Mouse (Mus musculus) forebrain, embryonic 13.5 days (tissue): ENCODE data around the gene Tusc2. TPM values are rescaled to one million over a fixed set of nuclear protein-coding genes. Genes with fewer than 3 reads are reported as not detected.

Experiments
- ATAC-seq: fragments of 200-750 bp; cut with Nextera tagmentation; 2 replicates; pipeline ENCODE4 v1.8.0; 2017
- H3K27ac ChIP-seq: fragments of 300-500 bp; sonication (generic); 2 replicates; pipeline ENCODE4 v1.5.1; 2015; ENCODE audit warnings: inconsistent platforms, mild to moderate bottlenecking, moderate library complexity
- H3K27me3 ChIP-seq: fragments of 300-500 bp; sonication (generic); 2 replicates; pipeline ENCODE4 v1.6.1; 2015; ENCODE audit warnings: mild to moderate bottlenecking, inconsistent platforms
- H3K36me3 ChIP-seq: fragments of 300-500 bp; sonication (generic); 2 replicates; pipeline ENCODE4 v1.6.1; 2015; ENCODE audit warnings: mild to moderate bottlenecking, inconsistent platforms; ENCODE audit not compliant: poor library complexity, severe bottlenecking
- H3K4me1 ChIP-seq: fragments of 300-500 bp; sonication (generic); 2 replicates; pipeline ENCODE4 v1.6.1; 2015; ENCODE audit warnings: inconsistent platforms
- H3K4me2 ChIP-seq: fragments of 300-500 bp; sonication (generic); 2 replicates; pipeline ENCODE4 v1.6.1; 2015; ENCODE audit warnings: inconsistent platforms, mild to moderate bottlenecking, moderate library complexity
- H3K4me3 ChIP-seq: fragments of 300-500 bp; sonication (generic); 2 replicates; pipeline ENCODE4 v1.5.1; 2015; ENCODE audit warnings: mild to moderate bottlenecking, inconsistent platforms
- H3K9ac ChIP-seq: fragments of 300-500 bp; sonication (generic); 2 replicates; pipeline ENCODE4 v1.6.1; 2015; ENCODE audit warnings: mild to moderate bottlenecking, inconsistent platforms
- H3K9me3 ChIP-seq: fragments of 300-500 bp; sonication (generic); replicated peaks from 2 replicates; pipeline ENCODE4 v1.6.1; 2016; ENCODE audit warnings: inconsistent platforms
- WGBS: fragments of 180-500 bp; shearing (Covaris S2); methylation state at CpG from one replicate; pipeline ENCODE4 v1.1.7; 2015; 5-methylcytosine and 5-hydroxymethylcytosine counted together
- polyA plus RNA-seq: library from polyadenylated mRNA; unstranded; fragments of >200 nt; fragmentation: Nextera tagmentation; extraction: Ambion mirVana; gene quantifications from 2 replicates; pipeline ENCODE4 v1.2.1, GENCODE M21; 2015

The Tusc2 gene
- polyA plus RNA-seq, 1 experiment from 2014 or later, result 80.7 TPM

DNA sequence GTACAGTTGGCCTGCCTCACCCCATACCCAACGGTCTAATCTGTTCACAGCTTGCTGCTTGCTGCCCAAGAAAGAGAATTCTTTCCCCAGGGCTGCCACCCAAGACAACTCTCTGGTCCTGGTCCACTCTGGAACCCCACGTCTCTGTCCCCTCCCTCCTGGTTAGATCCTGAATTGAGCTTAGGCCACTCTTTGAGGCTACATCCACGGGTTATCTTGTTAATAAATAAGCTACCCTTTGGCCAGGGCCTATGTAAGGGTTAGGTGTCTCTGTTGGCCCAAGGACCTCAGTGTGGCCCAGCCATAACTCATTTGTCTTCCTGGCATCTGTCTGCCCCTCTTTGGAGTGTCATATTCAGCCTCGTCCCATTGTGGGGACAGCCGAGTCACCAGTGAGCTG lies 35.3 kb downstream of the Tusc2 start:
- WGBS, result 82% methylated on average over 5 of the region's 5 CpGs
- no peak for ATAC-seq
- Histone ChIP-seq H3K27me3 (no peaks in the 10 kb centered on the region), H3K4me1 (peaks cover 7% of the 10 kb centered on the region), H3K4me3 (no peak overlapping the region), H3K9me3 (no peaks in the 10 kb centered on the region), H3K27ac (no peak overlapping the region), H3K9ac (no peak overlapping the region), H3K4me2 (no peak overlapping the region), H3K36me3 (peaks cover 10% of the 10 kb centered on the region)

DNA sequence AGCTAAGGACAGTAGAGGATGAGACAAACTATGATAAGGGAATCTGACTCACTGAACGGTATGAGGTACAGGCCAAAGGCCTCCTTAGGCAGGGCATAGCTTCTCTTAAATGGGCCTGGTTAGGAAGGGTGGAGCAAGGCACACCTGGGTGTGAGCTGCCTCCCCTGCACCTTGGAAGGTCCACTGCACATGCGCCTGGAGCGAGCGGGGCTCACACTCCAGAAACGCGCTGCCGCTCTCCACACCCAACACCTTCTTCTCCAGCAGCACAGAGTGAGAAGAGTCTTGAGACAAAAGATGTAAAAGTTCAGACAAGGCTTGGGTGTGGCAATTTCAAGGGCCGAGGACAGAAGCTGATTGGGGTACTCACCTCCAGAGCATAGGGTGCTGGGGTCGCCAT lies 36.4 kb downstream of the Tusc2 start:
- no peak overlapping the region for H3K27ac ChIP-seq
- H3K4me3 ChIP-seq, result no peak overlapping the region
- H3K9ac ChIP-seq, result no peak overlapping the region
- 92% methylated on average over 9 of the region's 9 CpGs for WGBS
- H3K9me3 ChIP-seq, result no peaks in the 10 kb centered on the region
- no peak for ATAC-seq
- H3K36me3 ChIP-seq, result no peaks in the 10 kb centered on the region
- H3K4me2 ChIP-seq, result no peak overlapping the region
- H3K27me3 ChIP-seq, result no peaks in the 10 kb centered on the region
- peaks cover 13% of the 10 kb centered on the region for H3K4me1 ChIP-seq

DNA sequence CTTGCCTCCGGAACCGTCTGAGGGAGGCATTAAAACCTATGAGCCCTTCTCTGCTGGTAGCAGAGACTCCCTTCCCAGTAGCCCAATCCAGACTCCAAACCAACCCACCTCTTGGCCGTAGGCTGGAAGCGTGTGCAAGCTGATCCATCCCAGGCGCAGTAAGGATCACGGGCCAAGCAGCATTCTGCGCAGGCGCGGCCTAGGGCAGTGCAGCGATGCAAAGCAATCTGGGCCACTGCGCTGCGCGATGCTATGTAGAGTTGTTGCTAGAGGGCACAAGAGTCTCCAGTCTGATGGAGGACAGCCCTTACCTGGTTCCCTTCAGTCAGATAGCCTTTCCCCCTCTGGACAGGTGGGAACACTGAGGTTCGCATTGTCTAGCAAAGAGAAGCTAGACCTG lies 36.8 kb downstream of the Tusc2 start:
- no peaks in the 10 kb centered on the region for H3K9me3 ChIP-seq
- no peaks in the 10 kb centered on the region for H3K27me3 ChIP-seq
- no peaks in the 10 kb centered on the region for H3K36me3 ChIP-seq
- H3K9ac ChIP-seq, result no peak overlapping the region
- ATAC-seq, result no peak
- no peak overlapping the region for H3K27ac ChIP-seq
- 81% methylated on average over 14 of the region's 14 CpGs for WGBS
- H3K4me3 ChIP-seq, result no peak overlapping the region
- no peak overlapping the region for H3K4me2 ChIP-seq
- H3K4me1 ChIP-seq, result peaks cover 17% of the 10 kb centered on the region

DNA sequence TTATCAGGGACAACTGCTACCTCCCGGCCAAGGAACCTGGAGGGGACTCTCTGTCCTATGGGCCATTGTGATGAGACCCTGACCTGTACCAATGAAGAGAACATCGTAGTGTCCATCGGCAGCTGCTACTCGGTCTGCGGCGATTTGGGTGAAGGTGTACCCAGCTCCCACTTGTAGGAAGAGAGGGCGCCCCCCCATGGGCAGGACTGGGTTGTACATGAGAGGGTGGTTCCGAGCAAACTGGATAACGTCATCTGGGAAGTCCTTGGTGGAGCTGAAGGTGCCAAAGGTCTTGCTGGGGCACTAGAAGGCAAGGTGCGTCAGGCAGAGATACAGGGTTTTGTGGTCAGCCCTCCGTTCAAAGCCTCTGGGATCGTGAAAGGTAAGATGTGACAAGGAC lies 37.7 kb downstream of the Tusc2 start:
- no peak overlapping the region for H3K4me3 ChIP-seq
- H3K4me2 ChIP-seq, result no peak overlapping the region
- H3K36me3 ChIP-seq, result no peaks in the 10 kb centered on the region
- H3K4me1 ChIP-seq, result peaks cover 23% of the 10 kb centered on the region
- ATAC-seq, result no peak
- WGBS, result 79% methylated on average over 12 of the region's 12 CpGs
- no peak overlapping the region for H3K9ac ChIP-seq
- H3K9me3 ChIP-seq, result no peaks in the 10 kb centered on the region
- H3K27me3 ChIP-seq, result no peaks in the 10 kb centered on the region
- H3K27ac ChIP-seq, result no peak overlapping the region

DNA sequence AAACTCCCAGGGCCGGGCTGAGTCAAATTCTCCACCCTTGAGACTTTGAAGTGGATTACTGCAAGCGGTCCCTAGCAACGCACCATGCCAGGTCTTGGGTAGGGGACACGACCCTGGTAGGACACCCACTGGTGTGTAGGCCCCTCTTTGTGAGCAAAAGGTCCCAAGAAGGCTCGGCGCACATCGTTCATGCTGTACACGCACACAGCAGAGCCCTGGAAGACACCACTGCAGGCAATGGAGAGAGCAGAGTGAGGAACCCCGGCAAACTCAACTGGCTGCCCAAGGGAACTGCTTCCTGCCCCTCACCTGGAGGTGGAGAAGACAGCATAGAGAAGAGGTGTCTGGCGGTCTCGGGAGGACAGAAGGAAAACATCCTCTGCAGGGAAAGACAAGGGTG lies 38.2 kb downstream of the Tusc2 start:
- no peak overlapping the region for H3K4me2 ChIP-seq
- peaks cover 29% of the 10 kb centered on the region for H3K4me1 ChIP-seq
- ATAC-seq, result no peak
- no peak overlapping the region for H3K27ac ChIP-seq
- H3K36me3 ChIP-seq, result no peaks in the 10 kb centered on the region
- H3K9me3 ChIP-seq, result no peaks in the 10 kb centered on the region
- H3K4me3 ChIP-seq, result no peak overlapping the region
- WGBS, result 87% methylated on average over 11 of the region's 11 CpGs
- H3K27me3 ChIP-seq, result no peaks in the 10 kb centered on the region
- H3K9ac ChIP-seq, result no peak overlapping the region

DNA sequence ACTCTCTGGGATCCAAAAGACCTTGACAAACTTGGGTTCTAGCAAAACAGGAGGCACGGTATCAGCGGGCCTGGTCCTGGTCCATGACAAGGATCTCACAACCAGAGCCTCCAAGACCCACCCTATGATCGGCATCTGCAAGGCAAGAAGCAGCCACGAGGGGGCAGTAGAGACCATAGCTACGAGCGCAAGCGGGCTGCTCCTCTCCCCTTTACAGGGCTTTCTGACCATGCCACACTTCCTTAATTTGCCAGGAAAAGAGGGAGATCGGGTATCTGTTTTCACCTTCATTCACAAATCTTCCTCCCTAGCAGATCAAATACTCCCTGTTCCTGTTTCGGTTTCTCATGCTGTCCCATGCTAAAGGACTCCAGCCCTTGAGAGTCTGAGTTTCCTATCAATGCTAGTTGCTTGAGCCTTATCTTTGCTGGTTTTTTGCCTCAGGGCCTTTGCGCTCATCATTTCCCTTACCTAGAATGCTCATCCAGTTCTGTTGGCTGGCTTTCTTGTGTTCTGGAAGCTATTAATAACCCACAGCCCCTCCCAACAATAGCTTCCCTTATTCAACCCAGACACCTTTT lies 39.1 kb downstream of the Tusc2 start:
- no peak overlapping the region for H3K4me2 ChIP-seq
- H3K9ac ChIP-seq, result no peak overlapping the region; the same call in 1 of the 2 replicates
- H3K4me1 ChIP-seq, result peaks cover 38% of the 10 kb centered on the region
- ATAC-seq, result peak; percentile 72
- H3K4me3 ChIP-seq, result no peak overlapping the region
- WGBS, result 13% methylated on average over 10 of the region's 10 CpGs
- H3K27ac ChIP-seq, result no peak overlapping the region
- no peaks in the 10 kb centered on the region for H3K9me3 ChIP-seq
- no peaks in the 10 kb centered on the region for H3K36me3 ChIP-seq
- H3K27me3 ChIP-seq, result no peaks in the 10 kb centered on the region

DNA sequence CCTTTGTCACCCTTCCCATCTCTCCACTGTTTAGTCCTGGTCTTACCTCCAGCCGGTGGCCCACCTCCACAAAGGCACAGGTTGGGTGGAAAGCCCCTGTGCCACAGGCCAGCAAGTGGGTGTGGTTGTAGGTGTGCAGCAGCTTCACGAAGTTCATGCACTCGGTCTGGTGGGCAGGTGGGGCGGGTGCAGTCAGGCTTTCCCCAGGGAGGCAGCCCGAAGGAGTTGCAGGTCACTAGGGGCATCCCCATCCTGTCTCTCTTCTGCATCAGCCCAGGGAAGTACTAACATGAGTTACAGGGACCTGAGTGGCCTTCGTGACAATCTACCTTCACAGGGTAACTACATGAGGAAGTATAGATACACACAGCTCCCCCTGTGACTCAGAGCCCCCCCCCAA lies 40.2 kb downstream of the Tusc2 start:
- Histone ChIP-seq H3K36me3 (no peaks in the 10 kb centered on the region), H3K4me3 (no peak overlapping the region), H3K4me2 (no peak overlapping the region), H3K9me3 (no peaks in the 10 kb centered on the region), H3K27me3 (no peaks in the 10 kb centered on the region), H3K9ac (no peak overlapping the region), H3K27ac (no peak overlapping the region), H3K4me1 (peaks cover 49% of the 10 kb centered on the region)
- ATAC-seq, result no peak
- 87% methylated on average over 6 of the region's 6 CpGs for WGBS

DNA sequence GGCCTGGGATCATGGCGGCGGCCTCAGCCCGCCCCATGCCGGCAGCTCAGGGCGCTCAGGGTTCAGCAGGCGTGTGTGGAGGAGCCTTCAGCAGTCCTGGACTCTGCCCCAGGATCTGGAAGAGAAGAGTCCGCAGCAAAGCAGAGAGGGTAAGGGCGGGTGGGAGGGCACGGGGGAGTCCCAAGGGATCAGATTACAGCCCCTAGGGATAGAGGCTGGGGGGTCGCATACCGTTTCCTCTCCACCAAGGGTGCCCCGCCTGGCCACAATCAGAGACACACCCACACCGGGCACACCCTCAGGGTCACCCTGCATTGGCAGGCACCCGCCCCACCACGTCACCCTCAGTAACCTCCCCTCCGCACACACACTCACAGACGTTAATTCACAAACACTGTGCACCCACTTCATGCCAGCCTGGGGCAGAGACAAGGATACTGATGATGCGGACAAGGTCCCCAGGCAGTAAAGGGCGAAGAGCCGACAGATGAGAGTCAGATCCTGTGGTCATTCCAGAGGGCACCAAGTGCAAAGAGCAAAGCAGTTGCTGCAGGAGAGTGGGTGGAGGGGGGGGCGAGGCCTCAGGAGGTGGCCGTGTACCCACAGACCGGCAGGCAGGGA lies 42.1 kb downstream of the Tusc2 start:
- H3K9ac ChIP-seq, result peak overlapping the region; percentile 37; the same call in 1 of the 2 replicates
- no peak for ATAC-seq
- WGBS, result 43% methylated on average over 23 of the region's 23 CpGs

DNA sequence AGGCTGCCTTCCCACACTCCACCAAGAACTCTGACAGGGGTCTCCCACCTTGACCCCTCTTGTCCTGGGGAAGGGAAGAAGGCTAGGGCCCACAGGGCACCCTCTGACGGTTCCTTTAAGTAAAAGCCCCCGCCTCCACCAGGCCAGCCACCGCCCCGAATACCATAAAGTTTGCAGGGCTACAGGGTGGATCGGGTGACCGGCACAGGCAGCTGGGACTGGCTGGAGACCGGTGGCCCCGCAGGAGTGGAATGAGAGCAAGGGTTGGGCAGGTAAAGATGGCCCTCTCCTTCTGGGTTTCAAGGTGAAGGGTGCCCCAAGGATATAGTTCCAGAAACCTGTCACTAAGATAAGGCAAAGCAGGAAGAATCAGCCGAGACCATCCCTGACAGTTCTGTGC lies 43.5 kb downstream of the Tusc2 start:
- no peak for ATAC-seq
- H3K4me2 ChIP-seq, result no peak overlapping the region
- no peaks in the 10 kb centered on the region for H3K27me3 ChIP-seq
- peaks cover 68% of the 10 kb centered on the region for H3K4me1 ChIP-seq
- H3K9me3 ChIP-seq, result no peaks in the 10 kb centered on the region
- no peaks in the 10 kb centered on the region for H3K36me3 ChIP-seq
- no peak overlapping the region for H3K27ac ChIP-seq
- WGBS, result 26% methylated on average over 9 of the region's 9 CpGs
- H3K9ac ChIP-seq, result peak overlapping the region; percentile 10; the same call in 1 of the 2 replicates
- H3K4me3 ChIP-seq, result no peak overlapping the region

More for the DNA sequence above, 42.1 kb downstream of the Tusc2 start:
- Histone ChIP-seq H3K4me3 (no peak overlapping the region), H3K27ac (no peak overlapping the region), H3K27me3 (no peaks in the 10 kb centered on the region), H3K9me3 (no peaks in the 10 kb centered on the region), H3K4me2 (0 out of 2 replicates have a peak overlapping the region, but pooled peaks have one; percentile 10), H3K36me3 (no peaks in the 10 kb centered on the region), H3K4me1 (peaks cover 63% of the 10 kb centered on the region)

DNA sequence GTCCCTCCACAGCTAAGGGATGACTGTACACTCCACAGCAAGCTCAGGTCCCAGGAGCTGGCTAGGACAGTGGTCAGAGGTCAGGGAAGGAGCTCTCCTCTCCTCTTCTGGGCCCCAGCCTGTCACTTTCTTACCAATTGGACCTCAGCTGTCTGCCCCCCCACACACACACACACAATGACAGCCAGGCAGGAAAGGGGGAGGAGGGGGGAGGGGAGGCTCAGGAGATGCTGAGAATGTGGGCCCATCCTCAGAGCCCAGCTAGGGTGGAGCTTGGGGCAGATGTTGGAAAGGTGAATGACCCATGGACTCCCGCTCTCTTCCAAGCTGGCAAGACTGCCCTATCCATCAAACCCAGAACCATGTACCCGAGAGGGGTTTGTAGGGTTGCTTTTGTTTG lies 44.0 kb downstream of the Tusc2 start:
- ATAC-seq, result no peak
- Histone ChIP-seq H3K27me3 (no peaks in the 10 kb centered on the region), H3K4me1 (peaks cover 72% of the 10 kb centered on the region), H3K27ac (no peak overlapping the region), H3K36me3 (no peaks in the 10 kb centered on the region), H3K9ac (peak overlapping the region; percentile 10; the same call in 1 of the 2 replicates), H3K4me3 (no peak overlapping the region), H3K4me2 (no peak overlapping the region), H3K9me3 (no peaks in the 10 kb centered on the region)
- 59% methylated on average over 2 of the region's 2 CpGs for WGBS

DNA sequence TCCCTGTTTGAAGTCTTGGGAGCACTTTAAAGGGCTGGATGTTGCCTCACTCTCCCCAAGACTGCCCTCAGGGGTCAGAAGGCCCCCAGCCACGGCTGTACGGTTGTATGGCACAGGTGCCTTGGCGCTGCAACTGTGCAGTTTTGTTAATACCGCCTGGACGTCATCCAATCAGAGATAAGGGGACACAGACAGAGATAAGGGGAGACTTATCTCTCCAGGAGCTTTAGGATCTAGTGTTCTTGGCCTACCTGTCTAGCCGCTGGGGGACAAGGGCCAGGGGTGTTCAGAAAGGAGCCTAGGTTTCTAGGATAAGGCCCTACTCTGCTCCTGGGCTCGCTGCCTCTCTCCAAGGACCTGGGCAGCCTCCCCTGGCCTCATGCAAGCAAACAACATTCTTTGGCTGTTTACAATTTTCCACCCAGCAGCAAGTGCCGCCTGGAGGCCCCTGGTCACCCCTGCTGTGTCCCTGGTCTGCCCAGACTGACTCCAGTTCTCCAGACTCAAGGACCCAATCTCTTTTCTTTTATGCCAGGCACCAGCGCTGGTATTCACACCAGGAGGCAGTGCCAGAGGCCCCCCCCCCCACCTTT lies 44.7 kb downstream of the Tusc2 start:
- Histone ChIP-seq H3K27ac (no peak overlapping the region), H3K4me2 (no peak overlapping the region), H3K27me3 (no peaks in the 10 kb centered on the region), H3K4me3 (no peak overlapping the region), H3K36me3 (no peaks in the 10 kb centered on the region), H3K9me3 (no peaks in the 10 kb centered on the region), H3K4me1 (peaks cover 69% of the 10 kb centered on the region), H3K9ac (0 out of 2 replicates have a peak overlapping the region, but pooled peaks have one; percentile 10)
- 57% methylated on average over 9 of the region's 9 CpGs for WGBS
- ATAC-seq, result no peak

DNA sequence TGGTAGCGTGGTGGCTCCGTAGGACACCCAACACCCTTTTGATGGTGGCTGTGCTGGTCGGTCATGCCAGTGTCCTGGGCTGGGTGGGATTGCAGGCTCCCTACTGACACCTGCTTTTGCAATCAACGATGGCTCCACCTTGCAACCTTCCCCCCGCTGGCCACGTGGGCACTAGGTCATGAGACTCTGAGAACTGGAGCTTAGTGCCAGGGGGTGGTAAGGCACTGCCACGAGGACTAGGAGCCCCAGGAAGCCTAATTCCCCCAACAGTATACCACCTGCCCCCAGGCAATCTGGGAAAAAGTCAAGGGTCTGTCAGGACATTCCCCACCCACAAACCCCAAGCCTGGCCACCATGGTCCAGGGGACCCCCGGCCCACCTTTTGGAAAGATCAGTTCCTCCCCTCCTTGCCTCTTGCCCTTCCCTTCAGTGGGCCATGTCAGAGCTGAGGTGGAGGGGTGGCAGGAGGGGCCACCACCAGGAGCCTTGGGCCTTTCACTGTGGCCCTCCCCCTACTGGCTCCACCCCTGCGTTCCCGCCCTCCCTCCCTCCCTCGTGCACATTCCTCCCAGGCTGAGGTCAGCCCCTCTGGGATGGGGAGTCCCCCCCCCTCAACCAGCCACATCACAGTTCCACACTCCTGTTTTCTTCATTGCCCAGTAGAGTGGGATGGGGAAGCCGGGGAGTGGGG lies 45.8 kb downstream of the Tusc2 start, which contains the start of gene Sema3b:
Gene Sema3b, minus strand, starts transcription at position 489 of the 692 bp plus-strand sequence.
- Histone ChIP-seq H3K27ac (0 out of 2 replicates have a peak within 1 kb of the TSS, but pooled peaks have one; percentile 5), H3K4me1 (peaks cover 73% of the 10 kb centered on the region), H3K9ac (0 out of 2 replicates have a peak within 1 kb of the TSS, but pooled peaks have one; percentile 12), H3K9me3 (no peaks in the 10 kb centered on the region), H3K36me3 (peaks cover 4% of the 10 kb centered on the region), H3K4me3 (no peak within 1 kb of the TSS), H3K27me3 (no peaks in the 10 kb centered on the region), H3K4me2 (no peak within 1 kb of the TSS)
- 43% methylated on average over 12 of the region's 12 CpGs for WGBS
- ATAC-seq, result no peak
